Mouse (Mus musculus): ENCODE data around the gene Snai3. TPM values are rescaled to one million over a fixed set of nuclear protein-coding genes. Genes with fewer than 3 reads are reported as not detected.

The Snai3 gene
- total RNA-seq, 2 experiments from 2014 or later, result 2.5 to 3.1 TPM

DNA sequence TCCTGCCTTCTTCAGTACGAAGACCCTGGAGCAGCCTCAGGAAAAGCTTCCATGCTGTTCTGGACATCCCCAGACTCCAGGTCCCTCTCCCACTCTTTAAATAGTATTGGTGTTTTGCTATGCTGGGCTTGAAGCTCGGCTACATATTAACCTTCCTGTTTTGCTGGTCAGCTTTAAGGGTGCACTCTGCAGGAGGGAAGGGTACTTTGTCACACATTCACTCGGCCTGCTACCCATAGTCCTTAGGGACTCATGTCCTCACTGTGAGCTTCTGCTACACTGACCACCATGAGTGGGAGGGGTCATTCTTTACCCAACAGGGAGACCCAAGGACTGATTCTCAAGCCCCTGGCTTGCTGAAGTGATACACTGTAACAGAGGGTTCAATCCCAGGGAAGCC is 29.9 kb downstream of the Snai3 start:
- no peak for DNase-seq

DNA sequence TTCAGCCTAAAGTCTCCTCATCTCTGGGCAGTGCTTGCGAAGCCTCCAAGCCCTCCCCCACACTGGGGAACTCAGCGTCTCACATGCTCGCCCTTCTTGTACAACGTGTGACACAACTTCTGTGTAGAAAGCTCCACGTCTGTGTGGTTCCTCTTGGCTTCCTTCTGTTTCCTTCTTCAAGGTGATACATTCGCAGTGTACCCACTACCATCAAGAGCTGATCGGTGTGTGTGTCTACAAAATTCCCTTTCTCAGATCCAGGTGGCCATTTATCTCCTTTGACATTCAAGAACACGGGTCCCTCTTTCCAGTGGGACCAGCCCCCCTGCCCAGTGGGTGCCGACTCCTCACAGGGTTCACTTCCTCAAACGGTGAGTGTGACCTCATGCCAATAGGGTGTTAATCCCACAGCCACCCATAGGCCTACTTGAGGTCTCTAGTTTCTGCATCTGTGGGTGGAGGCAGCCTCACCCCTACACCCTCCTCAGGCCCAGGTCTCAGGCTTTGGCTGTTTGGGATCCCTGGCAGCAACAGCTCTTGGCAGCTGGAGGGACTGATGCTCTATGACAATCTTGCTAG is 30.4 kb downstream of the Snai3 start:
- no peak for DNase-seq

DNA sequence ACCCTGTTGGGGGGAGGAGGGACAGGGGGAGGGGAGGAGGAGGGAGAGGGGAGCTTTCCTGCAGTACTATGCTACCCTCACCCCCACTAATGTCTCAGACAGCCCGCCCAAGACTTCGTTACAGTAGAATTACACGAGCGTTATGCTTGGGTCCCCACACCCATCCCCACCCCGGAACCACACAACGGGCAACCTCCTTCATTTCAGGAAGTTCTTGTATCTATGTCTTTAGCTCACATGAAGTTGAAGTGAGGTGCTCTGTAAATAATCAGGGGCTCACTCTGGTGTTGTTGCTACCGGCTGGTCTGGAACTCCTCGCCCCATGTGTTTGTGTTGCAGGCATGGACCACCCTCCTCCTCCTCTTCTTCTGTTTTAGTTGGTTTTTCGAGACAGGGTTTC is 32.4 kb downstream of the Snai3 start:
- no peak for DNase-seq

DNA sequence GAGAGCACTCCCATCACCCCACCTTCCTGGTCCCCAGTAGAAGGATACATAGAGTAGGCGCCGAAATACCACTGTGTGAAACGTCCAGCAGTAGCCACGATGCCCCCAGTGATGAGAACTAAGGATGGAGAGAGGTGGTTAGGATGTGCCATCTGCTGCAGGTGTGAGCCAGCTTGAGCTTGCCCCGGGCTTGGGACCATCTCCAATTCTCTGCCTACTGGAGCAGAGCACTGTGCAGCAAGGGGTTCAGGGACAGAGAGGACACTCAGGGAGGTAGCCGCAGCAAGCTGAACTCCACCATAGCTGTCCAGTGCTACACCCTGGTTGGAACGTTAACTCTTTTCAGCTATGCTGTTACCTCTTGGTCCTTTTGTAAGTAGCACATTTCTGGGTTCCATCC is 32.9 kb downstream of the Snai3 start:
- DNase-seq, result no peak

DNA sequence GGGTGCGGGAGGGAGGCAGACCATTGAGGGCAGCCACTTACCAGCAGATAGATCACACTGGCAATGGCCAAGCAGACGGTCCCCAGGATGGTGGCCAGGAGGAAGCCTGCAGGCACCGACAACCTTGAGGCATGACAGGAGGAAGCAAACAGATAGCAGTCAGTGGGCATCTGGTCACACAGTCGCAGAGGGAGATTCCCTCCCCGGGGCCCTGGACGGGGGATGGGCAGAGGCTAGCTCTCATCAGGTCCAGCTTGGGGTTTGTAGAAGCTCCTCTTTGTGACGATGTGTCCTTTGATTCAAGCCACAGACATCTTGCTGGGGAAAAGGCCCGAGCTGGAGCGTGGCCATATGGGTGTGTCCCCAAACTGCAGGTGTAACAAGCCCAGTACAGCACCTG is 34.4 kb downstream of the Snai3 start:
- DNase-seq, result no peak

DNA sequence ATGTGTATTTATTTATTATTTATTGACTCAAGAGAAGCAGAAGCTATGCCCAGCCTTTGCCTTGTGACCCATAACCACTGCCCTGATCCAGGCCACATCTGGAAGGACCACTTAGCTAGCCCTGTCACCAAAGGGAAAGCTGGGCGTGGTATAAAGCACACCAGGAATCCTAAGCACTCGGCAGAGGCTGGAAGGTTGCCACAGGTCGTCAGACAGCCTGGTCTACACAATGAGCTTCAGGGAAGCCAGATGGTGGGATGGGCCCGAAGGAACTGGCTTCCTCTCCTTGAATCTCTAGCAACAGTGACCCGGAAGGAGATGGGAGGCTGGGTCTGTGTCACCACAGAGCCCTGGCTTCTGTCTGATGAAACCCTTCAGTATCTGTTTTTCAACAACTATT is 36.9 kb downstream of the Snai3 start:
- peak; percentile 56 for DNase-seq

DNA sequence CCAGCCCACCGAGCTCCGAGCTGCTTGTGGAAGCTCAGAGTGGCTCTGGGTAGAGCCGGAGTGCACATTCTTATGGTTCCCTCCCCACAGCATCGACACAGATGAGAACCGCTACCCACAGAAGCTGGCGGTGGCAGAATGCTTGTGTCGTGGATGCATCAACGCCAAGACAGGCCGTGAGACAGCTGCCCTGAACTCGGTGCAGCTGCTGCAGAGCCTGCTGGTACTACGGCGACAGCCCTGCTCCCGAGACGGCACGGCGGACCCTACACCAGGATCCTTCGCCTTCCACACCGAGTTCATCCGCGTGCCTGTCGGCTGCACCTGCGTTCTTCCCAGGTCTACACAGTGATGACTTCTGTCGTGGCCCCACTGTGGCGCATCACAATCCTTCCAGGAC is 37.3 kb downstream of the Snai3 start:
- DNase-seq, result no peak

DNA sequence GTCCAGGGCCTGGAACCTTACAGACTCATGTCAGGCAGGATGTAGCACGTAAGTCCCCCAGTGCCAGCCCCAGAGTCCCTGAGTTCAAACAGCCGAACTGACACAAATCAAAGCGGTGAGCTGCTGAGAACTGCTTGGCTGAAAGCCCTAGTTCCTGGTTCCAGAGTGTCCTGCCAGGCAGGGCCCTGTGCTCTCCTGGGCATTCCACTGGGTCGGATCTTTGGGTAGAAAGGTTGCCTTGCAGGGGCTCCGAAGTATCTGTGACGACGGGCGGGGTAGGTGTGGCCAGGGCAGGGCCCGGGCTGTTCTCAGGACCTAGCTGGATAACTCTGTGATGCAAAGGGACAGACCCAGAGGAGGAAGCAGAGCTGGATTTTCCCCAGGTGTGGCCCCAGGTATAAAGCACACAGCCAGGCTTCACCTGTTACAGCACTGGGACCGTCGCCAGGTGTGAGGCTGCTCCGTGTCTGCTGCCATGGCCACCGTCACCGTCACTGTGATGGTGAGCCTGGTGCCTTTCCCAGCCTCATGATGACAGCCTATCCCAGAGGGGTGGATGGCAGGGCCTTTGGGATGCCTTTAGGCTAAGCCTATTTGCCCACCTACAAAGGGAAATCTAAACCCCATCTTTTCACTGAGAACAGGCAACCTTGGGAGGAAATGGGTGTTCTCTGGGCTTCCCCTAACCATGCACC is 39.0 kb downstream of the Snai3 start, which contains the start of gene Il17c:
Gene Il17c (plus strand): TSS at position 645 of the 695 bp plus-strand sequence.
- no peak for DNase-seq

DNA sequence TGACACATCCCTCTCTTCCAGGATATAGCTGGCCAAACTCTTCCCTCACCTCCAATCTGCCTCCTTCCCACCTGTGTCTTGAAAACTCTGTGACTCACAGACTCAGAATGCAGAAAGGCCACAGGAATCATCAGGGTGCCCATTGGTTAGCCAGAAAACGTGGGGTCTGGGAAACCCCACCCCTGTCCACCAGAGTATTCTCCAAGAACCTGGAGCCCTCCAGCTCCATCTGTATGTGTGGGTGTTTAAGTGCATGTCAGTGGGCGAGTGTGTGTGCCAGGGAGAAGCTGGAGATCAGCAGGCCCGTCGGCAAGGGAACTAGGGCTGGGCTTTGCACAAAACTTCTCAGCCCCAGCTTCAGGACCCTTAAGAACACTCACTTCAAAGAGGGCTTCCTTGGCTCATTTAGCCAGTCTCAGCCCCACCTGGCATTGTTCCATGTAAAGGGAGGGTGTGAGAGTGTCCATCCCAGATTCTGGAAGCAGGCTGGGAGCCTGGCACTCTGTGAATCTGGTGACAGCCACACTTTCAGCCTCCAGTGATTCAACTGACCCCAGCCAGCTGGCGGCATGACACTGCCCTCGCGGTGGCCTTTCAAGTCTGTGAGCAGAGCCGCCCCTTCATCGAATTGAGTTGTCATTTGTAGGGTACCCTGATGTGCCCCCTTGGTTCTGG is 40.5 kb downstream of the Snai3 start:
- DNase-seq, result no peak

DNA sequence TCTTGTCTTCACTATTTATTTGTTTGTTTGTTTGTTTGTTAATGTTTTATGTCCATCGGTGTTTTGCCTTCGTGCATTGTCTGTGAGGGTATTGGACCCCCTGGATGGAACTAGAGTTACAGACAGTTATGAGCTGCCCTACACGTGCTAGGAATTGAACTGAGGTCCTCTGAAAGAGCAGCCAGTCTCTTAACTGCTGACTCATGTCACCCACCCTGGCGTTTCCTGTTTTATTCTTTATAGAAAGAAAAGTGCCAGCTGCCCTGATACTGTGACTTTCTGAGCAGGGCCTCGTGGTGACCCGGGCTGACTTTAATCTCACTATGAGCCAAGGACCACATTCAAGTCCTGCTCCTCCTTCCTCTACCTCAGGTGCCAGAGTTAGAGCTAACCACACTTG is 45.0 kb downstream of the Snai3 start:
- DNase-seq, result no peak

DNA sequence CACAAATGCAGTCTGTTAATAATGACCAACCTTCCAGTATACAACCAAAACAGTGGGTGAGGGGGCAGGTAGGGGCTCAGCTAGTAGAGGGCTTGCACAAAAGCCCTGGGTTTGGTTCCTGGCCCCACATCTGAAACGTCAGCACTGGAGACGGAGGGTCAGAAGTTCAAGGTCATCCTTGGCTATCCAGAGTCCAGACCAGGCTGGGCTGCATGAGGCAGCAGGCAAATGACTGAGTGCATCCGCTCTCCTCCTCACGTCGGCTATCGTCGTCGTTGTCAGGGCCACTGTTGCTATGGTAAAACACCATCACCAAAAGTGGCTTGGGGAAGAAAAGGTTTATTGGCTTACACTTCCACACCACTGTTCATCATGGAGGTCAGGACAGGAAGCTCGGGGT is 46.2 kb downstream of the Snai3 start:
- DNase-seq, result no peak

DNA sequence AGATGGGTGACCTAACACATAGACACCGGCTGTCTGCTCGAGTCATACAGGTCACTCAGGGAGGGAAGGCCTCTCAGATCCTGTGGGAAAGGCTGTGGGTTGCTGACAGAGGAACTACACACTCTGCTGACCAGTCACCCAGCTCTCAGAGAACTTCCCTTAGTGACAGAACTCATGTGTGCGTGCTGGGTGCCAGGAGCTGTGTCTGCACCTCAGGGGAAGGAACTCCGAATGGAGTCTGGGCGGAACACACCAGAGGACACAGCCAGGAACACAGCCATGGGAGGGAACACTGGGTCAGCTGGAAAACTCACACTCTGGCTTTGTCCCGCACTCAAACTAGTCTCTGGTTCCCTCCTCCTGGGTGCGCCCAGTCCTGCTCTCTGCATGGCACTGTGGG is 52.9 kb downstream of the Snai3 start:
- DNase-seq, result no peak

DNA sequence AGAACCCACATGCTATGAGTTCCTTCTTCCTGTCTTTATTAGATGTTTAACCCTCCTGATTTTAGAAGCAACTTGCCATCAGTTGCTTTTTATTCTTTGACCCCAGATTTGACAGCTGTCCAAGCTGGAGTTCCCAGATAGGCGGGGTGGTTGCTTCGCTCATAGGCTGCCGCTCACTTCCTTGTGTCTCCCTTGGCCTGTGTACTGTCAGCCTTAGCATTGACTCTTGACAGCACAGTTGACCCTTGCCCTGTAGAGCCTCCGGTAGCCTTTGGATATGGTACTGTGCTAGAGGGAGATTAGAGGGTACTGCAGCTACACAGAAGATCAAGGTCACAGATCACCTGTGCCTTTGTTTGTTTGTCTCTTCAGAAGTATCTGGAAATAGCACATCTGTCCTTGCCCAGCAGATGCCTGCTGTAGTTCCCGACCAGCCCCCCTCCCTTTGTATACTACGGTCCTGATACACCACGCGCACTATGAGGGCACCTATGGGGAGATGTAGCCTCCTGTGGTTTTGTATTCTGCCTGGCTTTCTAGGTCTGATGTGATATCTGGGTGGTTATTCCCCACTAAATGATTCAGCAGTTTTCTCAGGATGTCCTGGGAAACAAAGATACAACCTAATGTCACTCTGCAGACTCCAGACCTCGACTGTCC is 55.3 kb downstream of the Snai3 start:
- no peak for DNase-seq

Small RNAs within 50 kb of the gene (microRNA-seq; reads per million reads assigned to microRNA genes)
- 0 reads per million in 2 experiments for gene Gm24366

Other genes with a start within 250 kb of the Snai3 start
- 10 to 100 TPM; 10.6 to 12.8 TPM for gene Zfpm1, start 178.6 kb downstream of the Snai3 start, total RNA-seq (2021)
- gene Trhr2, start 100.0 kb downstream of the Snai3 start, total RNA-seq (2021), result not detected
- gene Zc3h18, start 84.1 kb downstream of the Snai3 start, total RNA-seq (2021), result 10 to 100 TPM; 23.7 to 27.8 TPM
- not detected for gene Il17c, start 38.7 kb downstream of the Snai3 start, total RNA-seq (2021)
- gene Cyba, start 27.8 kb downstream of the Snai3 start, total RNA-seq (2021), result 10 to 100 TPM; 23.8 to 28.6 TPM
- gene Mvd, start 17.3 kb downstream of the Snai3 start, total RNA-seq (2021), result 1 to 10 TPM; 6.9 to 7.9 TPM
- 10 to 100 TPM; 26.2 to 28.0 TPM for gene Rnf166, start 15.3 kb upstream of the Snai3 start, total RNA-seq (2021)
- gene Ctu2, start 15.4 kb upstream of the Snai3 start, total RNA-seq (2021), result 10 to 100 TPM; 12.0 to 13.3 TPM
- gene Piezo1, start 90.6 kb upstream of the Snai3 start, total RNA-seq (2021), result 10 to 100 TPM; 24.5 to 30.9 TPM
- gene Cdt1, start 107.3 kb upstream of the Snai3 start, total RNA-seq (2021), result 1 to 10 TPM; 5.8 to 8.1 TPM
- gene Aprt, start 116.2 kb upstream of the Snai3 start, total RNA-seq (2021), result 10 to 100 TPM; 41.4 to 45.2 TPM
- gene Galns, start 150.7 kb upstream of the Snai3 start, total RNA-seq (2021), result 1 to 10 TPM; 4.5 to 7.4 TPM
- 10 to 100 TPM; 52.7 to 52.8 TPM for gene Trappc2l, start 150.9 kb upstream of the Snai3 start, total RNA-seq (2021)
- gene Pabpn1l, start 162.0 kb upstream of the Snai3 start, total RNA-seq (2021), result not detected
- gene Cbfa2t3, start 238.4 kb upstream of the Snai3 start, total RNA-seq (2021), result 10 to 100 TPM; 19.0 to 20.1 TPM